Mouse (Mus musculus): ENCODE measurements around the gene Smad5. TPM values are rescaled to one million over a fixed set of nuclear protein-coding genes. Genes with fewer than 3 reads are reported as not detected.
A peak's percentile ranks its signal among the peaks of the same experiment; 100 is the strongest.

The Smad5 gene
- polyA plus RNA-seq, 1 experiment from 2014 or later = 37.2 TPM

- Histone ChIP-seq H3K4me1 (0 out of 2 replicates have a peak, but pooled peaks cover 3% of the 10 kb centered on the region), H3K9ac (no peak overlapping the region), H3K4me3 (no peak overlapping the region), H3K9me3 (no peaks in the 10 kb centered on the region), H3K27ac (no peak overlapping the region), H3K36me3 (no peaks in the 10 kb centered on the region), H3K27me3 (replicated peaks) (no peaks in the 10 kb centered on the region), H3K4me2 (replicated peaks) (no peak overlapping the region)
- WGBS = 91% methylated on average over 17 of the region's 17 CpGs
- no peak for ATAC-seq (ENCODE audit: low FRiP score, low read depth)
These were observed 20.5 kb upstream of the Smad5 start for GRCm38 (mm10) chr13:56682326-56682725.

- Histone ChIP-seq H3K9ac (no peak overlapping the region), H3K36me3 (no peaks in the 10 kb centered on the region), H3K4me1 (no peaks in the 10 kb centered on the region), H3K9me3 (no peaks in the 10 kb centered on the region), H3K4me2 (replicated peaks) (no peak overlapping the region), H3K27me3 (replicated peaks) (no peaks in the 10 kb centered on the region), H3K4me3 (no peak overlapping the region), H3K27ac (no peak overlapping the region)
- WGBS = 82% methylated on average over 7 of the region's 7 CpGs
- ATAC-seq (ENCODE audit: low FRiP score, low read depth) = no peak
These were observed 19.5 kb upstream of the Smad5 start for GRCm38 (mm10) chr13:56683306-56683705.

GRCm38 (mm10) chr13:56692011-56692410 lies 10.8 kb upstream of the Smad5 start:
- Histone ChIP-seq H3K4me2 (replicated peaks) (no peak overlapping the region), H3K9ac (no peak overlapping the region), H3K9me3 (no peaks in the 10 kb centered on the region), H3K4me3 (no peak overlapping the region), H3K27me3 (replicated peaks) (no peaks in the 10 kb centered on the region), H3K27ac (no peak overlapping the region), H3K4me1 (0 out of 2 replicates have a peak, but pooled peaks cover 2% of the 10 kb centered on the region), H3K36me3 (no peaks in the 10 kb centered on the region)
- WGBS = 61% methylated on average over 7 of the region's 7 CpGs
- no peak for ATAC-seq (ENCODE audit: low FRiP score, low read depth)

GRCm38 (mm10) chr13:56692644-56693043 lies 10.2 kb upstream of the Smad5 start:
- H3K9ac ChIP-seq = no peak overlapping the region
- WGBS = 94% methylated on average over 6 of the region's 6 CpGs
- no peak overlapping the region for H3K4me3 ChIP-seq
- H3K4me2 ChIP-seq (replicated peaks) = no peak overlapping the region
- peaks cover 8% of the 10 kb centered on the region for H3K4me1 ChIP-seq
- no peaks in the 10 kb centered on the region for H3K9me3 ChIP-seq
- no peaks in the 10 kb centered on the region for H3K36me3 ChIP-seq
- no peak for ATAC-seq (ENCODE audit: low FRiP score, low read depth)
- H3K27ac ChIP-seq = no peak overlapping the region
- H3K27me3 ChIP-seq (replicated peaks) = no peaks in the 10 kb centered on the region

GRCm38 (mm10) chr13:56695701-56696100 lies 7.1 kb upstream of the Smad5 start:
- Histone ChIP-seq H3K9me3 (no peaks in the 10 kb centered on the region), H3K4me3 (no peak overlapping the region), H3K27ac (no peak overlapping the region), H3K36me3 (no peaks in the 10 kb centered on the region), H3K4me2 (replicated peaks) (no peak overlapping the region), H3K9ac (no peak overlapping the region), H3K27me3 (replicated peaks) (no peaks in the 10 kb centered on the region), H3K4me1 (peaks cover 21% of the 10 kb centered on the region)
- ATAC-seq (ENCODE audit: low FRiP score, low read depth) = no peak
- WGBS = 90% methylated on average over 5 of the region's 5 CpGs

- no peaks in the 10 kb centered on the region for H3K9me3 ChIP-seq
- H3K27ac ChIP-seq = no peak overlapping the region
- H3K36me3 ChIP-seq = no peaks in the 10 kb centered on the region
- 82% methylated on average over 5 of the region's 5 CpGs for WGBS
- ATAC-seq (ENCODE audit: low FRiP score, low read depth) = no peak
- no peaks in the 10 kb centered on the region for H3K27me3 ChIP-seq (replicated peaks)
- no peak overlapping the region for H3K9ac ChIP-seq
- H3K4me3 ChIP-seq = no peak overlapping the region
- peaks cover 21% of the 10 kb centered on the region for H3K4me1 ChIP-seq
- H3K4me2 ChIP-seq (replicated peaks) = no peak overlapping the region
These were observed 6.1 kb upstream of the Smad5 start for GRCm38 (mm10) chr13:56696699-56697098.

- no peak for ATAC-seq (ENCODE audit: low FRiP score, low read depth)
- Histone ChIP-seq H3K4me3 (no peak overlapping the region), H3K4me2 (replicated peaks) (no peak overlapping the region), H3K9me3 (no peaks in the 10 kb centered on the region), H3K9ac (no peak overlapping the region), H3K4me1 (peaks cover 21% of the 10 kb centered on the region), H3K27ac (no peak overlapping the region), H3K36me3 (no peaks in the 10 kb centered on the region), H3K27me3 (replicated peaks) (no peaks in the 10 kb centered on the region)
- 91% methylated on average over 2 of the region's 2 CpGs for WGBS
These were observed 5.6 kb upstream of the Smad5 start for GRCm38 (mm10) chr13:56697171-56697570.

- Histone ChIP-seq H3K9me3 (no peaks in the 10 kb centered on the region), H3K9ac (no peak overlapping the region), H3K27ac (no peak overlapping the region), H3K4me1 (peaks cover 26% of the 10 kb centered on the region), H3K4me2 (replicated peaks) (peak overlapping the region; percentile 24), H3K27me3 (replicated peaks) (no peaks in the 10 kb centered on the region), H3K36me3 (no peaks in the 10 kb centered on the region), H3K4me3 (no peak overlapping the region)
- WGBS = 15% methylated on average over 9 of the region's 9 CpGs
- no peak for ATAC-seq (ENCODE audit: low FRiP score, low read depth)
These were observed 4.4 kb upstream of the Smad5 start for GRCm38 (mm10) chr13:56698391-56698790.

GRCm38 (mm10) chr13:56699370-56699769 lies 3.4 kb upstream of the Smad5 start:
- Histone ChIP-seq H3K4me2 (replicated peaks) (no peak overlapping the region), H3K27me3 (replicated peaks) (no peaks in the 10 kb centered on the region), H3K36me3 (no peaks in the 10 kb centered on the region), H3K4me3 (no peak overlapping the region), H3K27ac (no peak overlapping the region), H3K9me3 (no peaks in the 10 kb centered on the region), H3K4me1 (peaks cover 31% of the 10 kb centered on the region), H3K9ac (no peak overlapping the region)
- 88% methylated on average over 2 of the region's 2 CpGs for WGBS
- ATAC-seq (ENCODE audit: low FRiP score, low read depth) = no peak

GRCm38 (mm10) chr13:56700981-56701380 lies 1.8 kb upstream of the Smad5 start:
- no peak overlapping the region for H3K4me3 ChIP-seq
- ATAC-seq (ENCODE audit: low FRiP score, low read depth) = no peak
- H3K4me1 ChIP-seq = peaks cover 46% of the 10 kb centered on the region
- 70% methylated on average over 1 of the region's 1 CpGs for WGBS
- H3K4me2 ChIP-seq (replicated peaks) = no peak overlapping the region
- H3K27me3 ChIP-seq (replicated peaks) = no peaks in the 10 kb centered on the region
- H3K27ac ChIP-seq = no peak overlapping the region
- H3K9me3 ChIP-seq = no peaks in the 10 kb centered on the region
- H3K9ac ChIP-seq = no peak overlapping the region
- H3K36me3 ChIP-seq = 0 out of 2 replicates have a peak, but pooled peaks cover under 1% of the 10 kb centered on the region

GRCm38 (mm10) chr13:56701924-56702323 lies 886 bp upstream of the Smad5 start:
- no peak for ATAC-seq (ENCODE audit: low FRiP score, low read depth)
- H3K4me3 ChIP-seq = no peak overlapping the region
- 0 out of 2 replicates have a peak, but pooled peaks cover 2% of the 10 kb centered on the region for H3K36me3 ChIP-seq
- H3K27me3 ChIP-seq (replicated peaks) = no peaks in the 10 kb centered on the region
- no peaks in the 10 kb centered on the region for H3K9me3 ChIP-seq
- peaks cover 47% of the 10 kb centered on the region for H3K4me1 ChIP-seq
- no peak overlapping the region for H3K4me2 ChIP-seq (replicated peaks)
- H3K27ac ChIP-seq = no peak overlapping the region
- WGBS = 72% methylated on average over 10 of the region's 10 CpGs
- 0 out of 2 replicates have a peak overlapping the region, but pooled peaks have one; percentile 92 for H3K9ac ChIP-seq

GRCm38 (mm10) chr13:56703222-56703870 lies 536 bp downstream of the Smad5 start:
- Histone ChIP-seq H3K27ac (peak overlapping the region; percentile 89), H3K9ac (peak overlapping the region; percentile 92), H3K27me3 (replicated peaks) (no peaks in the 10 kb centered on the region), H3K4me1 (peaks cover 33% of the 10 kb centered on the region), H3K4me2 (replicated peaks) (peak overlapping the region; percentile 79), H3K36me3 (0 out of 2 replicates have a peak, but pooled peaks cover 10% of the 10 kb centered on the region), H3K4me3 (peak overlapping the region; percentile 81), H3K9me3 (no peaks in the 10 kb centered on the region)
- WGBS = under 1% methylated on average over 80 of the region's 80 CpGs
- peak; percentile 81 for ATAC-seq (ENCODE audit: low FRiP score, low read depth)

GRCm38 (mm10) chr13:56703871-56704321 lies 1.1 kb downstream of the Smad5 start:
- Histone ChIP-seq H3K4me3 (peak overlapping the region; percentile 81), H3K27ac (peak overlapping the region; percentile 89; the same call in 1 of the 2 replicates), H3K9ac (peak overlapping the region; percentile 92), H3K4me1 (peaks cover 28% of the 10 kb centered on the region), H3K27me3 (replicated peaks) (no peaks in the 10 kb centered on the region), H3K4me2 (replicated peaks) (peak overlapping the region; percentile 79), H3K36me3 (0 out of 2 replicates have a peak, but pooled peaks cover 10% of the 10 kb centered on the region), H3K9me3 (no peaks in the 10 kb centered on the region)
- ATAC-seq (ENCODE audit: low FRiP score, low read depth) = peak; percentile 22; the same call in 1 of the 2 replicates
- under 1% methylated on average over 11 of the region's 11 CpGs for WGBS

All from neural tube, embryonic 12.5 days (tissue).